Mouse (Mus musculus) hindbrain, embryonic 10.5 days (tissue): ENCODE data around the gene Ak4. TPM values are rescaled to one million over a fixed set of nuclear protein-coding genes. Genes with fewer than 3 reads are reported as not detected.
"Not testable (repeated sequence)": the region's sequence is repeated elsewhere in the genome, so short reads cannot be mapped to it uniquely, and the experiment has no call there.

Source experiments
- DNase-seq: peaks from one replicate; pipeline ENCODE4 v3.0.0-alpha.2; 2017; ENCODE audit warnings: low spot score
- H3K27ac ChIP-seq: fragments of 300-500 bp; sonication (generic); 2 replicates; pipeline ENCODE4 v1.5.1; 2016; ENCODE audit warnings: mild to moderate bottlenecking, moderate library complexity
- H3K27me3 ChIP-seq: fragments of 300-500 bp; sonication (generic); 2 replicates; pipeline ENCODE4 v1.6.1; 2016; ENCODE audit warnings: mild to moderate bottlenecking; ENCODE audit not compliant: poor library complexity, insufficient read depth, severe bottlenecking
- H3K36me3 ChIP-seq: fragments of 300-500 bp; sonication (generic); 2 replicates; pipeline ENCODE4 v1.6.1; 2016; ENCODE audit warnings: mild to moderate bottlenecking, moderate library complexity
- H3K4me1 ChIP-seq: fragments of 300-500 bp; sonication (generic); replicated peaks from 2 replicates; pipeline ENCODE4 v1.6.1; 2016; ENCODE audit warnings: mild to moderate bottlenecking
- H3K4me3 ChIP-seq: fragments of 300-500 bp; sonication (generic); 2 replicates; pipeline ENCODE4 v1.5.1; 2016; ENCODE audit warnings: mild to moderate bottlenecking, moderate library complexity
- H3K9me3 ChIP-seq: fragments of 300-500 bp; sonication (generic); 2 replicates; pipeline ENCODE4 v1.6.1; 2016; ENCODE audit warnings: mild to moderate bottlenecking, moderate library complexity
- WGBS: fragments of 180-500 bp; shearing (Covaris S2); methylation state at CpG from one replicate; pipeline ENCODE4 v1.1.7; 2016; 5-methylcytosine and 5-hydroxymethylcytosine counted together
- polyA plus RNA-seq: library from polyadenylated mRNA; unstranded; fragments of >200 nt; fragmentation: Nextera tagmentation; extraction: Ambion mirVana; gene quantifications from 2 replicates; pipeline ENCODE4 v1.2.1, GENCODE M21; 2016

The Ak4 gene
- polyA plus RNA-seq, 1 experiment from 2014 or later = 23.9 TPM

DNA sequence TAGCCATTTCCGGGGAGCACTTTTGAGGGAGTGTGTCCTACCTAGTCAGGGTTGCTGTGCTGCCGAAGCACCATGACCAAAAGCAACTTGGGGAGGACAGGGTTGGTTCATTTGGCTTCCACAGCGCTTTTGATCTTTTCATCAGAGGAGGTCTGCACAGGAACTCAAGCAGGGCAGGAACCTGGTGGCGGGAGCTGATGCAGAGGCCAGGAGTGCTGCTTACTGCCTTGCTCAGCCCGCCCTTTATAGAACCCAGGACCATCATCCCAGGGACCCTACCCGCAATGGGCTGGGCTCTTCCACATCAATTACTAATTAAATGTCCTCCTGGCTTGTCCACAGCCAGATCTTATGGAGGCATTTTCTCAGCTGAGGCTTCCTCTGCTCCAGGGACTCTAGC, 7.5 kb downstream of the Ak4 start:
- peaks cover 7% of the 10 kb centered on the region; the same call in 1 of the 2 replicates for H3K4me1 ChIP-seq
- DNase-seq = no peak
- peaks cover 15% of the 10 kb centered on the region for H3K36me3 ChIP-seq
- no peak overlapping the region for H3K27ac ChIP-seq
- H3K9me3 ChIP-seq = no peaks in the 10 kb centered on the region
- H3K27me3 ChIP-seq = no peaks in the 10 kb centered on the region
- WGBS = 87% methylated on average over 6 of the region's 6 CpGs
- H3K4me3 ChIP-seq = no peak overlapping the region

- H3K36me3 ChIP-seq = peaks cover 14% of the 10 kb centered on the region
- 0 out of 2 replicates have a peak, but pooled peaks cover 4% of the 10 kb centered on the region for H3K4me1 ChIP-seq
- 84% methylated on average over 11 of the region's 11 CpGs for whole genome bisulfite sequencing
- H3K9me3 ChIP-seq = no peaks in the 10 kb centered on the region
- H3K4me3 ChIP-seq = no peak overlapping the region
- H3K27me3 ChIP-seq = no peaks in the 10 kb centered on the region
- no peak for DNase-seq
- no peak overlapping the region for H3K27ac ChIP-seq
Observed at GRCm38 (mm10) chr4:101427886-101428680, 9.0 kb downstream of the Ak4 start.

DNA sequence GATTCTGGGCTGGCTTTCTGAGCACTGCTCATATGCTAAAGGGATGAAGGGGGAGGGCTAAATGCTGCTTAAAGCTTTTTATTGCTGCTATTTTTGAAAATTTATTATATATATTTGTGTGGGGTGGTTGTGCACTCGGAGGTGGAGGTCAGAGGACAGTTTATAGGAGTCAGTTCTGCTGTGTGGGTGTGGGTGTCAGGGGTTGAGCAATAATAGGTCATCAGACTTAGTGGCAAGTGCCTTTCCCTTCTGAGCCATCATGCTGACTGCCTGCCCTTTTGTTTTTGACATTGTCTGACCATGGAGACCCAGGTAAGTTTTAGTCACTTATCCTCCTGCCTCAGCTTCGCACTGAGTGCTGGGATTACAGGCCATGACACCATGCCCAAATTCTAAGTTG, 10.0 kb downstream of the Ak4 start:
- DNase-seq = no peak
- Histone ChIP-seq H3K4me3 (no peak overlapping the region), H3K27ac (no peak overlapping the region), H3K9me3 (no peaks in the 10 kb centered on the region), H3K4me1 (no peaks in the 10 kb centered on the region), H3K36me3 (peaks cover 20% of the 10 kb centered on the region), H3K27me3 (no peaks in the 10 kb centered on the region)
- WGBS = 92% methylated on average over 2 of the region's 2 CpGs

DNA sequence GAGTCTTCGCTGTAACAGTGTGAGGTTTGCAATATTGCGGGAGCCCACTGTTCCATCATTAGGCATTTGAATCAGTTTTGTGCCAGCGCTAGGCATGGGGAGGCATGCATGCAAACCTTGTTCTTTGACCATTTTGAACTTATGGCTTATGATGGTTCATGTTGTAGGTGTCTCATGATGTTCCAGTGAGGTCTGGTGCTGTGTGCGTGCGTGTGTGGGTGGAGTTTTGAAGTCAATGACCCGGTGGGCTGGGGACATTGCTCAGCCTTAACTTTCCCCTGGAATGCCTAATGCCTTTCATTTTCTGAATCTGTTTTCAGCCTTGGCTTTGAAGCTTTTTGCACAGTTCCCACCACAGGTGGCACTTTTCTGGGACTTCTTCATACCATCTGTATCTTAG, 10.9 kb downstream of the Ak4 start:
- H3K4me3 ChIP-seq = no peak overlapping the region
- 97% methylated on average over 6 of the region's 6 CpGs for WGBS
- H3K27ac ChIP-seq = no peak overlapping the region
- H3K9me3 ChIP-seq = no peaks in the 10 kb centered on the region
- no peak for DNase-seq
- H3K27me3 ChIP-seq = no peaks in the 10 kb centered on the region
- peaks cover 21% of the 10 kb centered on the region for H3K36me3 ChIP-seq
- no peaks in the 10 kb centered on the region for H3K4me1 ChIP-seq

GRCm38 (mm10) chr4:101436761-101437512, 17.9 kb downstream of the Ak4 start:
- no peaks in the 10 kb centered on the region for H3K9me3 ChIP-seq
- WGBS = 89% methylated on average over 8 of the region's 8 CpGs
- H3K27me3 ChIP-seq = no peaks in the 10 kb centered on the region
- no peak overlapping the region for H3K27ac ChIP-seq
- 0 out of 2 replicates have a peak, but pooled peaks cover 9% of the 10 kb centered on the region for H3K36me3 ChIP-seq
- no peak for DNase-seq
- H3K4me1 ChIP-seq = peaks cover 5% of the 10 kb centered on the region
- no peak overlapping the region for H3K4me3 ChIP-seq

- peaks cover 5% of the 10 kb centered on the region for H3K4me1 ChIP-seq
- no peaks in the 10 kb centered on the region for H3K27me3 ChIP-seq
- no peaks in the 10 kb centered on the region for H3K9me3 ChIP-seq
- no peak overlapping the region for H3K27ac ChIP-seq
- DNase-seq = no peak
- no peak overlapping the region for H3K4me3 ChIP-seq
- 87% methylated on average over 8 of the region's 8 CpGs for WGBS
- 0 out of 2 replicates have a peak, but pooled peaks cover 9% of the 10 kb centered on the region for H3K36me3 ChIP-seq
Observed at GRCm38 (mm10) chr4:101438271-101438670, 19.2 kb downstream of the Ak4 start.

DNA sequence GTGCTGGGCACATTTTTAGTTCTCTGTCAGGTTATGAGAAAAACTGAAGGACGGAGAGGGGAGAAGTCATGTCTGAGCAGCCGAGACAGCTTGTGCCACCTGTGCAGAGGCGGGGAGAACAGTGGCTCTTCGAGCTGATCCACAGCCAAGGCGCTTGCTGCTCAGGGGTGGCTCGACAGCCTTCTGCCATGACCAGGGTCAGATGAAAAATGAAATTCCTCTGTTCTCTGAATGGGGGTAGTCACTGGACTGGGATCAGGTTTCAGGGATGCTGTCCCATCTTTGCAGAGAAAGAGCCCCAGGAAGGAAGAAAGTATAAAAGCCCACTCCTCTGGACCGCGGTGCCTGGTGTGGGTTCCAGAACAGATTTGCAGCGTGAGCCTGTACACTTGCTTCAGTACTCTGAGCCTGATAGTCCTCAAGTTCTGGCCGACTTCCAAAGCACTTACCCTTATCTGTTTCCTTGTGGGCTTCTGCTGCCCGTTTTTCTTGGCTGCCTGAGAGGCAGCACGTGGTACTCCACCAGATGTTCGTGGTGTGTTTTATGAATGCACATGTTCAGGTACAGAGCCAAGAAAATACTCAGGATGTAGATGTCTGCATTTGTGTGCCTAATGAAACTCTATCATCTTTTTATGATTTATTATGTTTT, 20.8 kb downstream of the Ak4 start:
- 79% methylated on average over 13 of the region's 13 CpGs for WGBS
- no peaks in the 10 kb centered on the region for H3K9me3 ChIP-seq
- H3K4me3 ChIP-seq = no peak overlapping the region
- no peaks in the 10 kb centered on the region for H3K27me3 ChIP-seq
- no peak for DNase-seq
- no peaks in the 10 kb centered on the region for H3K36me3 ChIP-seq
- H3K27ac ChIP-seq = no peak overlapping the region
- H3K4me1 ChIP-seq = peaks cover 5% of the 10 kb centered on the region

DNA sequence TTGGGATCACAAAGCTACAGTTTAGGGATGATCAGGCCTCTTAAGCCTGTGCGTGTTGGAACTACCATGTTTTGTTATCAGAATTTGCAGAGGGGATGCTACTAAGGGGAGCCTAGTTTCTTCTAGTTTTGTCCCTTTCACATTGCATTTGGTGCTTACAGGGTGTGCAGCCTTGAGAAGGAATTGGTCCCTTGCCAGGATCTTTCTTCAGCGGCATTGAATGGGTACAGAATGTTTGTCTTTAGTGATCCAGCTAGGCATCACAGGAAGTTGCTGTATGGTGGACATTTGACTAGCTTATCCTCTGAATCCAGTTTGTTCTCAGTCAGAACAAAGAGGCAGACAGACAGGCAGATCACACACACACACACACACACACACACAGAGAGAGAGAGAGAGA, 23.7 kb downstream of the Ak4 start:
- Histone ChIP-seq H3K4me1 (peaks cover 5% of the 10 kb centered on the region), H3K9me3 (no peaks in the 10 kb centered on the region), H3K4me3 (no peak overlapping the region), H3K36me3 (peaks cover 11% of the 10 kb centered on the region; the same call in 1 of the 2 replicates), H3K27ac (no peak overlapping the region), H3K27me3 (no peaks in the 10 kb centered on the region)
- WGBS = 88% methylated on average over 2 of the region's 2 CpGs
- DNase-seq = no peak

DNA sequence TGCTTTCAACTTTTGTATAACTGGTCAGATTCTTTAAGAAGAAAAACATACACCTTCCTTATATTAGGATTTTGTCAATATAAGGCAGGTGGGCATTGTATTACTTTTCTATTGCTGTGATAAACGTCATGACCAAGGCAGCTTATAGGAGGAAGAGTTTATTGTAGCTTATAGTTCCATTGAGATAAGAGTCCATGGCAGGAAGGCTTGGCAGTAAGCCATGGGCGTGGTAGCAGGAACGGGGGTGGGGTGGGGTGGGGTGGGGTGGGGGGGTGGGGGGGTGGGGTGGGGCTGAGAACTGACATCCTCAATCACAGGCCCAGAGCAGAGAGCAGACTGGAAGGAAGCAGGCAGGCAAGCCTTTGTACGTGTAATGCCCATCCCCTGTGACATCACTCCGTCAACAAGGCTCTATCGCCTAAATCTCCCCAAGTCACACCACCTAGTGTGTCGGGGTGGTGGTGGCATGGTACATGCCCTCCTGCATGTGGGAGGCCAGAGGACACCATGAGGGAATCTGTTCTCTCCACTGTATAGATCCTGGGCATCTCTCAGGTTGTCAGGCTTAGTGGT, 24.4 kb downstream of the Ak4 start:
- no peak for DNase-seq
- H3K27ac ChIP-seq = no peak overlapping the region
- H3K36me3 ChIP-seq = peaks cover 17% of the 10 kb centered on the region; the same call in 1 of the 2 replicates
- H3K4me1 ChIP-seq = peaks cover 5% of the 10 kb centered on the region
- H3K4me3 ChIP-seq = no peak overlapping the region
- 88% methylated on average over 7 of the region's 7 CpGs for WGBS
- no peaks in the 10 kb centered on the region for H3K9me3 ChIP-seq
- no peaks in the 10 kb centered on the region for H3K27me3 ChIP-seq

GRCm38 (mm10) chr4:101445660-101446059, 26.6 kb downstream of the Ak4 start:
- Histone ChIP-seq H3K36me3 (peaks cover 32% of the 10 kb centered on the region), H3K4me3 (no peak overlapping the region), H3K9me3 (no peaks in the 10 kb centered on the region), H3K27me3 (no peaks in the 10 kb centered on the region), H3K27ac (no peak overlapping the region), H3K4me1 (no peaks in the 10 kb centered on the region)
- 82% methylated on average over 4 of the region's 4 CpGs for WGBS
- no peak for DNase-seq

DNA sequence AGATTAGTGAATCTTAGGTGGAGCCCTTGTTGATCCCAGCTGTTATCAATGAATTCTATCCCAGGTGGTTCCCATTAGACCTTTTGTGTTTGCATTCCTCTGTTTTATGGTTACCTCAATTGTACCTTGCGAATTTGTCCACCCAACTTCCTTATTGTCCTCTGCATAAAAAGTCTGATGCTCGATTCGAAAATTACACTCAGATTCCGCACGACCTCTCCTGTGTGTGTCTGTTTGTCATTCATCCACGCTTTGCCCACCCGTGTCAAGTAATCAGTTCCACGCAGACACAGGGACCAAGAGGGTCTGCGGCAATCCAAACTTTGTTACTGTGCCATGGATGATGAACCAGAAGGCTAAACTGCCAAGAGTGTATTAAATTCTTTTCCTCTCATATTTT, 27.5 kb downstream of the Ak4 start:
- not testable (repeated sequence) for H3K4me3 ChIP-seq, H3K27me3 ChIP-seq, H3K4me1 ChIP-seq, H3K27ac ChIP-seq, H3K9me3 ChIP-seq, DNase-seq
- peaks cover 37% of the 10 kb centered on the region for H3K36me3 ChIP-seq
- 95% methylated on average over 9 of the region's 9 CpGs for WGBS

- Histone ChIP-seq H3K36me3 (peaks cover 52% of the 10 kb centered on the region), H3K9me3 (no peaks in the 10 kb centered on the region), H3K4me3 (no peak overlapping the region), H3K27me3 (no peaks in the 10 kb centered on the region), H3K27ac (no peak overlapping the region), H3K4me1 (no peaks in the 10 kb centered on the region)
- no peak for DNase-seq
- WGBS = 82% methylated on average over 8 of the region's 8 CpGs
Observed at GRCm38 (mm10) chr4:101448701-101449100, 29.6 kb downstream of the Ak4 start.
